Mouse (Mus musculus) bone marrow macrophage, adult 2 months (primary cell): Measurements from ENCODE around the gene Chst11.

ENCODE experiments used
- CTCF ChIP-seq: IDR thresholded peaks from 2 replicates; pipeline ENCODE4 v1.5.1; 2012; ENCODE audit warnings: low read depth, mild to moderate bottlenecking, low read length, moderate library complexity
- POLR2A ChIP-seq: IDR thresholded peaks from 2 replicates; pipeline ENCODE4 v1.6.1; 2012; ENCODE audit warnings: mild to moderate bottlenecking, low read depth, low read length, borderline replicate concordance

- no peak for TF ChIP-seq CTCF
- TF ChIP-seq POLR2A: no peak
These were observed 4.2 kb downstream of the Chst11 start for GRCm38 (mm10) chr10:82989418-82990025.
